Mouse (Mus musculus): Measurements from ENCODE around the gene Jsrp1.

- no peak for TF ChIP-seq CTCF (IDR thresholded peaks at IDR 0.05; ENCODE audit: control insufficient read depth, insufficient read depth, insufficient replicate concordance, low read depth, low read length)
- TF ChIP-seq POLR2A (IDR thresholded peaks at IDR 0.05; ENCODE audit: control insufficient read depth, low read depth, low read length), result no peak
Measured at GRCm38 (mm10) chr10:80787517-80787916, 25.8 kb downstream of the Jsrp1 start.
